Mouse (Mus musculus) embryonic facial prominence, embryonic 12.5 days (tissue): ENCODE data around the gene Sart3. TPM values are rescaled to one million over a fixed set of nuclear protein-coding genes. Genes with fewer than 3 reads are reported as not detected.

Experiments used
- ATAC-seq: fragments of 200-750 bp; cut with Nextera tagmentation; 2 replicates; pipeline ENCODE4 v1.8.0; 2017; ENCODE audit not compliant: insufficient number of reproducible peaks, insufficient read depth, low FRiP score, low TSS enrichment
- H3K27ac ChIP-seq: fragments of 300-500 bp; sonication (generic); 2 replicates; pipeline ENCODE4 v1.5.1; 2016; ENCODE audit warnings: mild to moderate bottlenecking
- H3K27me3 ChIP-seq: fragments of 300-500 bp; sonication (generic); 2 replicates; pipeline ENCODE4 v1.6.1; 2016; ENCODE audit warnings: mild to moderate bottlenecking, moderate library complexity
- H3K36me3 ChIP-seq: fragments of 300-500 bp; sonication (generic); 2 replicates; pipeline ENCODE4 v1.6.1; 2016; ENCODE audit warnings: mild to moderate bottlenecking
- H3K4me1 ChIP-seq: fragments of 300-500 bp; sonication (generic); 2 replicates; pipeline ENCODE4 v1.6.1; 2016
- H3K4me2 ChIP-seq: fragments of 300-500 bp; sonication (generic); replicated peaks from 2 replicates; pipeline ENCODE4 v1.6.1; 2016; ENCODE audit warnings: mild to moderate bottlenecking, moderate library complexity
- H3K4me3 ChIP-seq: fragments of 300-500 bp; sonication (generic); 2 replicates; pipeline ENCODE4 v1.5.1; 2016; ENCODE audit warnings: mild to moderate bottlenecking
- H3K9ac ChIP-seq: fragments of 300-500 bp; sonication (generic); 2 replicates; pipeline ENCODE4 v1.6.1; 2016; ENCODE audit warnings: mild to moderate bottlenecking, moderate library complexity
- H3K9me3 ChIP-seq: fragments of 300-500 bp; sonication (generic); 2 replicates; pipeline ENCODE4 v1.6.1; 2016; ENCODE audit warnings: mild to moderate bottlenecking, moderate library complexity
- WGBS: fragments of 180-500 bp; shearing (Covaris S2); methylation state at CpG from one replicate; pipeline ENCODE4 v1.1.7; 2016; 5-methylcytosine and 5-hydroxymethylcytosine counted together
- polyA plus RNA-seq: library from polyadenylated mRNA; unstranded; fragments of >200 nt; fragmentation: Nextera tagmentation; extraction: Ambion mirVana; gene quantifications from 2 replicates; pipeline ENCODE4 v1.2.1, GENCODE M21; 2016

Gene Sart3
- polyA plus RNA-seq, 1 experiment from 2014 or later = 87.8 TPM

DNA sequence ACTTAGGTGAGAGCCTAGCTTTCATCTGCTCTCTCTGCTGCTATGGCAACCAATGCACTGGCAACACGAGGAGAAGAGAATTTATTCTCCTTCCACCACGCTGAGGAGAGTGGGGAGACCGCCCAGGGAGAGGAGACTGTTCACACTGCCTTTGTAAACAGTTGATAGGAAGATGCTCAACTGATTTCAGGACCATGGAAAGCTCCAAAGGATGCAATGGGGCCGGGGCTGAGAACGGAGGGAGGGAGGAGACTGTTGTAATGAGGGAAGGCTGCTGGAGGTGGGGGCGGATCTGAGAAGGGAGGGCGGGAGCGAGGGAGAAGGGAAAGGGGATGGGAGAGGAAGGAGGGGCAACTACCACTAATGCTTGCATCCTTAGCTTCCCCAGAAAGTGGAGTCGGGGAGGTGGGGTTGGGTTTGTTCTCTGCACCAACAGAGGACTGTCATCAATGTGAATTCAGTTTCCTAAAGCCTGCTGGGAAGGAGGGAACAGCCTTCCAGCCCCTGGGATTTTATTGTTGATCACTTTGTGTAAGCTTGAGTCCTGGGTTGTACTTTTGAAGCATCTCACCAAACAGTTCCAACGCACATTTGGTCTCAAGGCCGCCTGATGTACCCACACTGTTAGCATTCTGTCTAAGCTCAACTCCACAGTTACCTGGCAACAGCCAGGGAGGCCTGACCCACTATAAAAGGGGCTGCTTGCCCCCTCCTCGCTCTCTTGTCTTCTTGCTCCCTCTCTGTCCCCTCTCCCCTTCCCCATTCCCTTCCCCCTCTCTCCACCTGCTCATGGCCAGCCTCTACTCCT, 55.5 kb downstream of the Sart3 start:
- Histone ChIP-seq H3K9ac (no peak overlapping the region), H3K4me2 (no peak overlapping the region), H3K27ac (no peak overlapping the region), H3K4me1 (no peaks in the 10 kb centered on the region), H3K4me3 (no peak overlapping the region), H3K36me3 (no peaks in the 10 kb centered on the region), H3K9me3 (no peaks in the 10 kb centered on the region), H3K27me3 (0 out of 2 replicates have a peak, but pooled peaks cover 5% of the 10 kb centered on the region)
- ATAC-seq = 0 out of 2 replicates have a peak, but pooled peaks have one; percentile 41
- WGBS = 15% methylated on average over 12 of the region's 12 CpGs

DNA sequence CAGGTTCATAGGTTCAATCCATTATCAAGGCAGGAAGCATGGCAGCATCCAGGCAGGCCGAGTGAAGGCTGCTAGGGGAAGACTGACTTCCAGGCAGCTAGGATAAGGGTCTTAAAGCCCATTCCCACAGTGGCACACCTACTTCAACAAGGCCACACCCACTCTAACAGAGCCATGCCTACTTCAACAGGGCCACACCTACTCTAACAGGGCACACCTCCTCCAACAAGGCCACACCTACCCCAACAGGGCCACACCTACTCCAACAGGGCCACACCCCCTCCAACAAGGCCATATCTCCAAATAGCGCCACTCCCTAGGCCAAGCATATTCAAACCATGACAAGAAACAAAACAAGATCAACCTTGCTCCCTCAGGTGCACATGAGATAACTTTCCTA, 59.4 kb downstream of the Sart3 start:
- Histone ChIP-seq H3K4me3 (no peak overlapping the region), H3K9ac (no peak overlapping the region), H3K9me3 (no peaks in the 10 kb centered on the region), H3K27me3 (no peaks in the 10 kb centered on the region), H3K36me3 (no peaks in the 10 kb centered on the region), H3K4me1 (no peaks in the 10 kb centered on the region), H3K4me2 (no peak overlapping the region), H3K27ac (no peak overlapping the region)
- ATAC-seq = no peak
- 75% methylated on average over 2 of the region's 2 CpGs for WGBS

DNA sequence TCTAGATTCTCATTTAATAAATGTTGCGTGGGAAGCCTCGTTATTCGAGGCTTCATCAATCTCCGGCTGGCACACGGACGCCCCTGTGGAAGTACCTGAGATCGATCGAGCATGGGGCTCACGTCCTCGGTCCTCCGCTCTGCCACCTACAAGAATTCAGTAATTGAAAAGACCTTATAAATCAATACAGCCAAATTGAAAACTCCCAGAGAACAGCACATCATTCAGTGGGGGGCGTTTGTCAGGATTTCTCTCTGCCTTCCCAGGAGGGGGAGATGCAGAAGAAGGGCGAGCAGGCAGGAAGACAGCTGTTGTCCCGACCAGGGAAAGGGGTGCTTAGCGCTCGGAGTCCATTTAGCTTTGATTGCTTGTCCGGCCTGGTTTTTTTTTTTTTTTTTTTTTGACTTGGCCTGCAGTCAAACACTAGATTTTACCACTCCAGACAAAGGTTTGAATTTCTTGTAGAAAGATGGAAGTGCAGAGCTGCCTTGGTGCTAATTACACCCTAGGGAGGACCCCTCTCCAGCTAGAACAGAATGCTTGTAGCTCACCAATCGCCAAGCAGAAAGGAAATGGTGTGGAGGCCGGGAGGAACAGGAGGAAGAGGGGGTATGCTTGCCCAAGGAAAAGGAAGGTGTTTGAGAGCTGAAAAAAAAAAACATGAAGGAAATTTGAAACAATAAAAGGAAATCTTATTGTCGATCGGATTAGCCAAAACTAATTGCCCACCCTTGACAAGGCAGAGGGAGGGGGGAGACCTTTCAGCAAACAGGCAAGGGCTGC, 68.3 kb downstream of the Sart3 start:
- H3K4me3 ChIP-seq = no peak overlapping the region
- 69% methylated on average over 21 of the region's 21 CpGs for WGBS
- H3K27me3 ChIP-seq = no peaks in the 10 kb centered on the region
- no peak for ATAC-seq
- H3K27ac ChIP-seq = no peak overlapping the region
- no peaks in the 10 kb centered on the region for H3K4me1 ChIP-seq
- H3K4me2 ChIP-seq = no peak overlapping the region
- H3K9ac ChIP-seq = no peak overlapping the region
- H3K36me3 ChIP-seq = no peaks in the 10 kb centered on the region
- H3K9me3 ChIP-seq = no peaks in the 10 kb centered on the region

DNA sequence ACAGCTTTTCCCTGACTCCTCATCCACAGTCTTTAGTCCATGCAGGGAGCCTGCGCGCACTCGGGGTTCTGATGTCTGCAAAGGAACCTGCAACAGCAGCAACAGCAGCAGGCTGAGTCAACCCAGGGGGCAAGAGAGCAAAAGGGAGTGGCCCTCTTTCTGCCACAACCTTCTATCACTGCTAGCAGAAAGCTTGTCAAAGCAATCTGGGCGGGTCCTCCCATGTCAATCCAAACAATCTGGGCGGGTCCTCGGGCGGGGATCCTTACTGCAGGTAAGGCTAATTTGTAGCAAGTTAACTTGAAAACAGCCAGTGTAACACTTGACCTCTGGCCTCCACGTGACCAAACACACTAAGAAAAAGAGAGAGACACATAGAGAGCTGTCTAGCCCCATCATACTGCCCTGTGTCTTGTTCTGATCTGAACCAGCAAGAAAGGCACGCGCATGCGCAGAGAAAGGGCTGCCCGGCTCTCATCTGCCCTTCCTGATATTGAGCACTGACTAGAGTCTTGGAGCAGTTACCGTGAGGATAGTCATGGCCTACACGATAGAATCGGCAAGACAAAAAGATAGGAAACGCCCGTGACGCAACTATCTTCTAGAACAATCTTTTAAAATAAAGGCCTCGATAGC, 71.8 kb downstream of the Sart3 start:
- Histone ChIP-seq H3K36me3 (no peaks in the 10 kb centered on the region), H3K4me3 (no peak overlapping the region), H3K9ac (no peak overlapping the region), H3K4me1 (no peaks in the 10 kb centered on the region), H3K27ac (no peak overlapping the region), H3K27me3 (no peaks in the 10 kb centered on the region), H3K4me2 (no peak overlapping the region), H3K9me3 (no peaks in the 10 kb centered on the region)
- 80% methylated on average over 19 of the region's 19 CpGs for WGBS
- ATAC-seq = no peak

DNA sequence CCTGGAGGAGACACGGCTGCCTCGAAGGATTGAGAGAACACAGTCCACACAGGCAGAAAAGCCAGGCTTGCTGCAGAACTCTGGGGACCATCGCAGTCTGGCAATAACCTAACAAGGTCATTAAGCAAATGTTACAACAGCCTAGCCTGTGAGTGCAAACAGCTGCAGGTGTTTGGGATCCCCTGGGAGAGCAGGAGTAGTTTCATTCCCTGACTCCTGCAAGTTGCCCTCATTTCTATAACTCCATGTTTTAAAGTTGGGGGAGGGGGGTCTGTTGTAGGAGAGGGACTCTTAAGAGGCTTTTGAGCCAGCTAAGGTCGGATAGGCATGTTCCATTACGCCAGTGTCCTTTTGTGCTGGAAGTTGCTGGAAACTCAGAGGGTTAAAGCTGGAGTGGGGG, 77.9 kb downstream of the Sart3 start:
- H3K4me3 ChIP-seq = no peak overlapping the region
- no peaks in the 10 kb centered on the region for H3K27me3 ChIP-seq
- 0 out of 2 replicates have a peak, but pooled peaks have one; percentile 36 for ATAC-seq
- H3K9ac ChIP-seq = no peak overlapping the region
- no peaks in the 10 kb centered on the region for H3K36me3 ChIP-seq
- H3K27ac ChIP-seq = peak overlapping the region; percentile 71
- H3K4me2 ChIP-seq = no peak overlapping the region
- H3K4me1 ChIP-seq = peaks cover 14% of the 10 kb centered on the region
- H3K9me3 ChIP-seq = no peaks in the 10 kb centered on the region
- WGBS = 28% methylated on average over 5 of the region's 5 CpGs

DNA sequence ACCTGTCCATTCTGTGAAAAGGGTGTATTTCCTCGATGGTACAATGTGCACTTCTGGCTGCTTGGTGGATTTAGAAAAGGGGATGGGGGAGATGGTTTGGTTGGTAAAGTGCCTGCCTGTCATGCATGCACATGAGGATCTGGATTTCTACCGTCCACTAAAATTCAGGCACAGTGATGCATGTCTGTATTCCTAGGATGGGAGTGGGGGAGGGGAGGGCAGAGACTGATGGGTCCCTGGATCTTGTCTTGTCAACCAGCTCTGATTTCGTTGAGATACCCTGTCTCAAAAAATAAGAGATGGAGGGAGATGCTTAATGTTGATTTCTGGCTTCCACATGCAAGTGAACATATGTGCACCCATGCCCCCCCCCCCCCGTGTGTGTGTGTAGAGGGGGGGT, 78.3 kb downstream of the Sart3 start:
- Histone ChIP-seq H3K9ac (no peak overlapping the region), H3K36me3 (no peaks in the 10 kb centered on the region)
- 52% methylated on average over 4 of the region's 4 CpGs for WGBS

DNA sequence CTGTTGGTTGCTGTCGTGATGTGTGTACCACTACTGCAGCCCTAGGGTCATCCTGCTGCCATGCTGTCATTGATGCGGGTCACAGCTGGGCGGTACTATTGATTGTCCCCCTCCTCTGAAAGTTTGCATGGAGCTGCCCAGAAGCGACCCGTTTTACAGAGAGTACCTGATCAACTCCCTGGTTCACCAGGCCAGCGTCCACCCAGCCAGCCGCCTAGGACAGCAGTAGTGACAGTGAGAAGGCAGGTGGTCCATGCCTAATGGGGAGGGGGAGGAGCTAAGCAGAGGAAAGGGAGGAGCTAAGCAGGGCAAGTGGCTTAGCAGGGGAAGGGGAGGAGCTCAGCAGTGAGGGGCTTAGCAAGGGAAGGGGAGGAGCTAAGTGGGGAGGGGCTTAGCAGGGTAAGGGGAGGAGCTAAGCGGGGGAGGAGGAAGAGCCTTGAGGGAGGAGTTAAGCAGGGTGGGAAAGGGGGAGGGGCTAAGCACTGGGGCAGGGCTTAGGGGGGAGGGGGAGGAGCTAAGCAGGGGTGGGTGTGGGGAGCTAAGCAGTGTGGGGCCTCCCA, 79.0 kb downstream of the Sart3 start:
- WGBS = 86% methylated on average over 8 of the region's 8 CpGs
- Histone ChIP-seq H3K9me3 (no peaks in the 10 kb centered on the region), H3K4me3 (no peak overlapping the region), H3K4me1 (peaks cover 25% of the 10 kb centered on the region), H3K27ac (no peak overlapping the region), H3K9ac (no peak overlapping the region), H3K4me2 (no peak overlapping the region), H3K27me3 (no peaks in the 10 kb centered on the region), H3K36me3 (no peaks in the 10 kb centered on the region)
- no peak for ATAC-seq

More for the DNA sequence above, 78.3 kb downstream of the Sart3 start:
- Histone ChIP-seq H3K4me3 (no peak overlapping the region), H3K9me3 (no peaks in the 10 kb centered on the region), H3K27ac (peak overlapping the region; percentile 51), H3K27me3 (no peaks in the 10 kb centered on the region), H3K4me1 (peaks cover 18% of the 10 kb centered on the region), H3K4me2 (no peak overlapping the region)
- ATAC-seq = no peak

Other genes starting within 250 kb of the Sart3 start
- gene Cmklr1, start 122.1 kb downstream of the Sart3 start, polyA plus RNA-seq = 2.1 and 3.3 TPM in 2 replicates
- gene 1700069L16Rik, start 47.7 kb downstream of the Sart3 start, polyA plus RNA-seq = not detected in 2 replicates
- 4.9 and 5.1 TPM in 2 replicates for gene Ficd, start 36.7 kb downstream of the Sart3 start, polyA plus RNA-seq
- gene Iscu, start 238 bp upstream of the Sart3 start, polyA plus RNA-seq = 109 and 111 TPM in 2 replicates
- gene Tmem119, start 28.0 kb upstream of the Sart3 start, polyA plus RNA-seq = 116 and 118 TPM in 2 replicates
- 1.5 and 1.9 TPM in 2 replicates for gene Selplg, start 60.1 kb upstream of the Sart3 start, polyA plus RNA-seq
- 123 and 127 TPM in 2 replicates for gene Coro1c, start 136.2 kb upstream of the Sart3 start, polyA plus RNA-seq
- 18.1 and 20.4 TPM in 2 replicates for gene Ssh1, start 221.4 kb upstream of the Sart3 start, polyA plus RNA-seq
- gene Dao, start 231.2 kb upstream of the Sart3 start, polyA plus RNA-seq = not detected in 2 replicates